In the genomic region with DNA sequence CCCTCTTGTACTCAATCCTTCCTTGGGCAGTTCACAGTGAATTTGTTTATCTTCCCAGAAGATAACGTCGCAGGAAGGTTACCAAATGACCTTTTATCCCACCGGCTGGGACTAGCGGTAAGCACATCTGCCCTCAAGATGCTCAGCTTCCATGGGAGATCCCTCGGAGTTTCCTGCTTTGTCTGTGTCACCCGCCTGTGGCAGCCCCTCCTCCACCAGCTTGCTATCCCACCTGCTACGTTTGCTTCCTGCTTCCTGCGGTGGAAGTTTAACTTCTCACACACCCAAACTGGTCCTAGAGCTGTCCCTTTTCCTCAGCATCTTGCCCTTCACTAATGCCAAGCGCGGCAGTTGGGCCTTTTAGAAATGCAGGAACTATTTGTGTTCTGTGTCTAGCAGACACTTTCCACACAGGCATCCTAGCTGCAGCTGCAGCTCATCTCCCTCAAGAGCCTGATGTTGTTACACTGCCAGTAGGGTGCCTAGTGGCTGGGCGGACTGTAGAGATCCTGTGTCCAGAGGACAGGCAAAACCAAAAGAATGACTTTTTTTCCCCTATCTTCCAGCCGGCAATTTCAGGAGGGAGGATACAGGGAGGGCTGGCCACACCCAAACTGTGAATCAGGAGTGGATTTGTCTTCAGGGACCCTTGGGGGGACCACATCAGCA, we compare ENCODE assay signal across 9 mouse cellular contexts.
DNase-seq lines count a peak whose midpoint lies in the region; ATAC-seq lines count a peak whose summit lies in the region.
"Had no signal": no experiment of that assay in that cellular context is flagged by ENCODE, and none has a peak within 500 bp of the region (broad histone marks: within the 10 kb centered on the region; RNA-seq: fewer than 3 reads in every experiment).

No protein-coding gene starts in this region.

- no peaks in the 10 kb centered on the region for H3K27me3 ChIP-seq in kidney, embryonic 14.5 days (ENCODE audit: control insufficient read depth, insufficient read depth, low read length)
- H3K27me3 ChIP-seq in forebrain, embryonic 13.5 days: no peaks in the 10 kb centered on the region
- no peaks in the 10 kb centered on the region for H3K27me3 ChIP-seq in kidney, embryonic 16.5 days (ENCODE audit: insufficient read depth, low read length)
- no peaks in the 10 kb centered on the region for H3K27me3 ChIP-seq in neural tube, embryonic 11.5 days (ENCODE audit: control insufficient read depth, insufficient read depth, low read length)

- H3K4me2 ChIP-seq in kidney, embryonic 14.5 days (replicated peaks; ENCODE audit: low read depth, low read length): peak overlapping the region; percentile 26; the same call in 1 of the 2 replicates
- H3K4me2 ChIP-seq in forebrain, embryonic 13.5 days: no peak overlapping the region
- H3K4me2 ChIP-seq in kidney, embryonic 16.5 days (replicated peaks; ENCODE audit: low read depth, low read length): peak overlapping the region; percentile 22
- H3K4me2 ChIP-seq in neural tube, embryonic 11.5 days (ENCODE audit: low read depth): 0 out of 2 replicates have a peak overlapping the region, but pooled peaks have one; percentile 8

- no peaks in the 10 kb centered on the region for H3K36me3 ChIP-seq in kidney, embryonic 14.5 days (ENCODE audit: control insufficient read depth, insufficient read depth, low read length)
- H3K36me3 ChIP-seq in forebrain, embryonic 13.5 days (ENCODE audit: poor library complexity, severe bottlenecking): no peaks in the 10 kb centered on the region
- no peaks in the 10 kb centered on the region for H3K36me3 ChIP-seq in kidney, embryonic 16.5 days (ENCODE audit: insufficient read depth, low read length)
- no peaks in the 10 kb centered on the region for H3K36me3 ChIP-seq in neural tube, embryonic 11.5 days (ENCODE audit: control insufficient read depth, insufficient read depth, low read length)

- WGBS in kidney, embryonic 14.5 days: 6% methylated on average over 12 of the region's 12 CpGs
- 10% methylated on average over 12 of the region's 12 CpGs for WGBS in forebrain, embryonic 13.5 days
- WGBS in kidney, embryonic 16.5 days: 7% methylated on average over 12 of the region's 12 CpGs
- WGBS in neural tube, embryonic 11.5 days: 6% methylated on average over 12 of the region's 12 CpGs

- no peak overlapping the region for H3K4me3 ChIP-seq in kidney, embryonic 14.5 days (ENCODE audit: low read length)
- no peak overlapping the region for H3K4me3 ChIP-seq in forebrain, embryonic 13.5 days
- peak overlapping the region; percentile 3; the same call in 1 of the 2 replicates for H3K4me3 ChIP-seq in kidney, embryonic 16.5 days (ENCODE audit: low read length)
- no peak overlapping the region for H3K4me3 ChIP-seq in neural tube, embryonic 11.5 days (ENCODE audit: low read depth, low read length)
- H3K4me3 ChIP-seq: left cerebral cortex, adult 2 months had no signal

- no peak for ATAC-seq in kidney, embryonic 14.5 days (ENCODE audit: low FRiP score, low TSS enrichment)
- peak; percentile 38; the same call in 1 of the 2 replicates for ATAC-seq in forebrain, embryonic 13.5 days
- ATAC-seq in kidney, embryonic 16.5 days (ENCODE audit: low FRiP score, low TSS enrichment): 0 out of 2 replicates have a peak, but pooled peaks have one; percentile 46
- ATAC-seq in neural tube, embryonic 11.5 days (ENCODE audit: insufficient read depth, low FRiP score, low TSS enrichment): no peak
- no peak for ATAC-seq in megakaryocyte-erythroid progenitor cell, adult 5-6 weeks (replicated peaks; ENCODE audit: low FRiP score, low TSS enrichment, poor library complexity, severe bottlenecking)

- no peaks in the 10 kb centered on the region for H3K9me3 ChIP-seq in kidney, embryonic 14.5 days (ENCODE audit: control insufficient read depth, low read length)
- H3K9me3 ChIP-seq in forebrain, embryonic 13.5 days (replicated peaks): no peaks in the 10 kb centered on the region
- peaks cover 5% of the 10 kb centered on the region; the same call in 1 of the 2 replicates for H3K9me3 ChIP-seq in kidney, embryonic 16.5 days (ENCODE audit: low read length)
- H3K9me3 ChIP-seq in neural tube, embryonic 11.5 days (ENCODE audit: control insufficient read depth, low read length): no peaks in the 10 kb centered on the region

- no peak for DNase-seq in kidney, adult 8-10 months
- DNase-seq in neural tube, embryonic 11.5 days (ENCODE audit: low spot score): no peak
- no peak for DNase-seq in spleen, postnatal 4 days (ENCODE audit: low spot score in 2 of 2)
- no peak for DNase-seq in frontal cortex, postnatal 25 days (ENCODE audit: low spot score in 2 of 2)

- H3K9ac ChIP-seq in kidney, embryonic 14.5 days (ENCODE audit: low read depth, low read length): peak overlapping the region; percentile 31; the same call in 1 of the 2 replicates
- H3K9ac ChIP-seq in forebrain, embryonic 13.5 days: peak overlapping the region; percentile 8; the same call in 1 of the 2 replicates
- 0 out of 2 replicates have a peak overlapping the region, but pooled peaks have one; percentile 10 for H3K9ac ChIP-seq in kidney, embryonic 16.5 days (replicated peaks; ENCODE audit: low read length)
- no peak overlapping the region for H3K9ac ChIP-seq in neural tube, embryonic 11.5 days (ENCODE audit: low read length)

- H3K27ac ChIP-seq in kidney, embryonic 14.5 days (ENCODE audit: low read depth, low read length): no peak overlapping the region
- H3K27ac ChIP-seq in forebrain, embryonic 13.5 days: no peak overlapping the region
- H3K27ac ChIP-seq in kidney, embryonic 16.5 days (ENCODE audit: low read length): no peak overlapping the region
- H3K27ac ChIP-seq in neural tube, embryonic 11.5 days (ENCODE audit: low read depth, low read length): no peak overlapping the region
- H3K27ac ChIP-seq: left cerebral cortex, adult 2 months had no signal

- no peaks in the 10 kb centered on the region for H3K4me1 ChIP-seq in kidney, embryonic 14.5 days (ENCODE audit: control insufficient read depth, insufficient read depth, low read length)
- peaks cover 12% of the 10 kb centered on the region for H3K4me1 ChIP-seq in forebrain, embryonic 13.5 days
- H3K4me1 ChIP-seq in kidney, embryonic 16.5 days (ENCODE audit: insufficient read depth, low read length): peaks cover 9% of the 10 kb centered on the region
- 0 out of 2 replicates have a peak, but pooled peaks cover 2% of the 10 kb centered on the region for H3K4me1 ChIP-seq in neural tube, embryonic 11.5 days (ENCODE audit: control insufficient read depth, insufficient read depth, low read length)

Comparison
In these comparisons a context has a peak if more than half of its experiments do, and no peak if none do; other contexts are left out.
1. ATAC-seq: peak in forebrain, embryonic 13.5 days (single experiment) and kidney, embryonic 16.5 days (single experiment); none in kidney, embryonic 14.5 days (single experiment), neural tube, embryonic 11.5 days (single experiment) and megakaryocyte-erythroid progenitor cell, adult 5-6 weeks (single experiment).